9 mouse cellular contexts compared by ENCODE assay signal in genomic region chr2:143696026-143696557, GRCm38 (mm10).
DNase-seq lines count a peak whose midpoint lies in the region; TF ChIP-seq lines count a peak whose summit lies in the region.
"Had no signal": no experiment of that assay in that cellular context is flagged by ENCODE, and none has a peak within 500 bp of the region (broad histone marks: within the 10 kb centered on the region; RNA-seq: fewer than 3 reads in every experiment).

No protein-coding gene starts in this region.

- peak; percentile 3 for DNase-seq in gastrocnemius, postnatal 14 days
- DNase-seq in gastrocnemius, adult 8-10 months (ENCODE audit: low spot score in 2 of 2): no peak
- peak in 1 of 2 experiments; percentile 31 for DNase-seq in left cerebral cortex, adult 2 months (ENCODE audit: extremely low spot score in 1 of 2, low spot score in 2 of 2)
- no peak for DNase-seq in left cerebral cortex, postnatal 4 days
- peak; percentile 22 to 23 for DNase-seq in layer of hippocampus, postnatal 10 days (ENCODE audit: low spot score in 2 of 2)
- peak; percentile 64 for DNase-seq in retina, postnatal 1 day
- no peak for DNase-seq in testis, postnatal 14 days (ENCODE audit: low spot score)
- DNase-seq in ovary, adult 18-20 months (ENCODE audit: low spot score): no peak
- DNase-seq: thymus, adult 2 months had no signal

- no peak for TF ChIP-seq CTCF in left cerebral cortex, adult 2 months (IDR thresholded peaks at IDR 0.05)

- intact Hi-C loops in gastrocnemius, postnatal 14 days (cut with DNase I; ENCODE audit: low total_unique reads): no loop called here
- intact Hi-C loops in left cerebral cortex, adult 2 months (cut with DNase I): no loop called here
- intact Hi-C loops in left cerebral cortex, postnatal 4 days (cut with DNase I): no loop called here

- no peak overlapping the region for H3K4me3 ChIP-seq in left cerebral cortex, adult 2 months

- H3K27ac ChIP-seq in left cerebral cortex, adult 2 months: peak overlapping the region; percentile 69; the same call in 1 of the 2 replicates

Comparison
In these comparisons a context has a peak if more than half of its experiments do, and no peak if none do; other contexts are left out.
1. DNase-seq: peak in gastrocnemius, postnatal 14 days (single experiment), layer of hippocampus, postnatal 10 days (2 of 2) and retina, postnatal 1 day (single experiment); none in gastrocnemius, adult 8-10 months (0 of 2), left cerebral cortex, postnatal 4 days (single experiment), testis, postnatal 14 days (single experiment) and ovary, adult 18-20 months (single experiment).